Mouse (Mus musculus): ENCODE measurements around the gene Fam129a. TPM values are rescaled to one million over a fixed set of nuclear protein-coding genes. Genes with fewer than 3 reads are reported as not detected.

Fam129a gene
- polyA plus RNA-seq, 1 experiment = not detected

GRCm38 (mm10) chr1:151560536-151560935 lies 10.4 kb upstream of the Fam129a start:
- no peaks in the 10 kb centered on the region for H3K4me1 ChIP-seq (ENCODE audit: control insufficient read depth, insufficient read depth, low read length)
- H3K27ac ChIP-seq (ENCODE audit: insufficient read depth, low read depth, low read length) = no peak overlapping the region
- 77% methylated on average over 11 of the region's 11 CpGs for WGBS
- TF ChIP-seq CTCF (IDR thresholded peaks at IDR 0.05; ENCODE audit: insufficient read depth, low read depth, low read length) (no peak), POLR2A (IDR thresholded peaks at IDR 0.05; ENCODE audit: insufficient read depth, low read depth, low read length) (no peak)
- no peak overlapping the region for H3K4me3 ChIP-seq (ENCODE audit: insufficient read depth, low read depth, low read length)

- 46% methylated on average over 5 of the region's 5 CpGs for WGBS
- no peak overlapping the region for H3K4me3 ChIP-seq (ENCODE audit: insufficient read depth, low read depth, low read length)
Measured at GRCm38 (mm10) chr1:151563401-151563800, 7.6 kb upstream of the Fam129a start.

GRCm38 (mm10) chr1:151563893-151564292 lies 7.1 kb upstream of the Fam129a start:
- H3K4me1 ChIP-seq (ENCODE audit: control insufficient read depth, insufficient read depth, low read length) = no peaks in the 10 kb centered on the region
- no peak overlapping the region for H3K4me3 ChIP-seq (ENCODE audit: insufficient read depth, low read depth, low read length)
- TF ChIP-seq CTCF (IDR thresholded peaks at IDR 0.05; ENCODE audit: insufficient read depth, low read depth, low read length) = no peak
- no peak for TF ChIP-seq POLR2A (IDR thresholded peaks at IDR 0.05; ENCODE audit: insufficient read depth, low read depth, low read length)
- no peak overlapping the region for H3K27ac ChIP-seq (ENCODE audit: insufficient read depth, low read depth, low read length)
- WGBS = 52% methylated on average over 6 of the region's 6 CpGs

More at GRCm38 (mm10) chr1:151563401-151563800, 7.6 kb upstream of the Fam129a start:
- Histone ChIP-seq H3K4me1 (ENCODE audit: control insufficient read depth, insufficient read depth, low read length) (no peaks in the 10 kb centered on the region), H3K27ac (ENCODE audit: insufficient read depth, low read depth, low read length) (no peak overlapping the region)
- TF ChIP-seq POLR2A (IDR thresholded peaks at IDR 0.05; ENCODE audit: insufficient read depth, low read depth, low read length) (no peak), CTCF (IDR thresholded peaks at IDR 0.05; ENCODE audit: insufficient read depth, low read depth, low read length) (no peak)

- TF ChIP-seq CTCF (IDR thresholded peaks at IDR 0.05; ENCODE audit: insufficient read depth, low read depth, low read length) (peak; percentile 82), POLR2A (IDR thresholded peaks at IDR 0.05; ENCODE audit: insufficient read depth, low read depth, low read length) (no peak)
- H3K4me3 ChIP-seq (ENCODE audit: insufficient read depth, low read depth, low read length) = no peak overlapping the region
- WGBS = 11% methylated on average over 12 of the region's 12 CpGs
- no peak overlapping the region for H3K27ac ChIP-seq (ENCODE audit: insufficient read depth, low read depth, low read length)
- no peaks in the 10 kb centered on the region for H3K4me1 ChIP-seq (ENCODE audit: control insufficient read depth, insufficient read depth, low read length)
Measured at GRCm38 (mm10) chr1:151564377-151564776, 6.6 kb upstream of the Fam129a start.

- 80% methylated on average over 7 of the region's 7 CpGs for WGBS
- H3K4me3 ChIP-seq (ENCODE audit: insufficient read depth, low read depth, low read length) = no peak overlapping the region
- no peak for TF ChIP-seq CTCF (IDR thresholded peaks at IDR 0.05; ENCODE audit: insufficient read depth, low read depth, low read length)
- TF ChIP-seq POLR2A (IDR thresholded peaks at IDR 0.05; ENCODE audit: insufficient read depth, low read depth, low read length) = no peak
- H3K27ac ChIP-seq (ENCODE audit: insufficient read depth, low read depth, low read length) = no peak overlapping the region
- peaks cover 11% of the 10 kb centered on the region for H3K4me1 ChIP-seq (ENCODE audit: control insufficient read depth, insufficient read depth, low read length)
Measured at GRCm38 (mm10) chr1:151568682-151569081, 2.3 kb upstream of the Fam129a start.

GRCm38 (mm10) chr1:151571838-151572578 lies 1.0 kb downstream of the Fam129a start:
- no peak overlapping the region for H3K27ac ChIP-seq (ENCODE audit: insufficient read depth, low read depth, low read length)
- peaks cover 11% of the 10 kb centered on the region for H3K4me1 ChIP-seq (ENCODE audit: control insufficient read depth, insufficient read depth, low read length)
- 41% methylated on average over 10 of the region's 10 CpGs for WGBS
- TF ChIP-seq CTCF (IDR thresholded peaks at IDR 0.05; ENCODE audit: insufficient read depth, low read depth, low read length) (no peak), POLR2A (IDR thresholded peaks at IDR 0.05; ENCODE audit: insufficient read depth, low read depth, low read length) (no peak)
- peak overlapping the region; percentile 40 for H3K4me3 ChIP-seq (ENCODE audit: insufficient read depth, low read depth, low read length)

- TF ChIP-seq CTCF (IDR thresholded peaks at IDR 0.05; ENCODE audit: insufficient read depth, low read depth, low read length) (no peak), POLR2A (IDR thresholded peaks at IDR 0.05; ENCODE audit: insufficient read depth, low read depth, low read length) (no peak)
- H3K4me3 ChIP-seq (ENCODE audit: insufficient read depth, low read depth, low read length) = no peak overlapping the region
- 76% methylated on average over 7 of the region's 7 CpGs for WGBS
- no peak overlapping the region for H3K27ac ChIP-seq (ENCODE audit: insufficient read depth, low read depth, low read length)
- H3K4me1 ChIP-seq (ENCODE audit: control insufficient read depth, insufficient read depth, low read length) = peaks cover 11% of the 10 kb centered on the region
Measured at GRCm38 (mm10) chr1:151572601-151573320, 1.8 kb downstream of the Fam129a start.

- no peak for TF ChIP-seq CTCF (IDR thresholded peaks at IDR 0.05; ENCODE audit: insufficient read depth, low read depth, low read length)
- TF ChIP-seq POLR2A (IDR thresholded peaks at IDR 0.05; ENCODE audit: insufficient read depth, low read depth, low read length) = no peak
- 70% methylated on average over 8 of the region's 8 CpGs for WGBS
- Histone ChIP-seq H3K27ac (ENCODE audit: insufficient read depth, low read depth, low read length) (no peak overlapping the region), H3K4me1 (ENCODE audit: control insufficient read depth, insufficient read depth, low read length) (no peaks in the 10 kb centered on the region), H3K4me3 (ENCODE audit: insufficient read depth, low read depth, low read length) (no peak overlapping the region)
Measured at GRCm38 (mm10) chr1:151580200-151580982, 9.4 kb downstream of the Fam129a start.

Measured in olfactory bulb, adult 2 months (tissue).